Mouse (Mus musculus): ENCODE measurements around the gene Srrt.

- TF ChIP-seq CTCF (IDR thresholded peaks at IDR 0.05; ENCODE audit: extremely low read depth, insufficient read length, insufficient replicate concordance, low read depth, low read length) (no peak), POLR2A (IDR thresholded peaks at IDR 0.05; ENCODE audit: low read depth, low read length) (no peak)
Measured at GRCm38 (mm10) chr5:137343412-137343811, 35.9 kb upstream of the Srrt start.
